Mouse (Mus musculus) testis, adult 2 months (tissue): ENCODE measurements around the gene Hus1.

ENCODE experiments used
- CTCF ChIP-seq: fragments of 200-500 bp; IDR thresholded peaks from 2 replicates; pipeline ENCODE4 v1.5.1; 2012; ENCODE audit warnings: low read depth, mild to moderate bottlenecking, inconsistent platforms, low read length, moderate library complexity; ENCODE audit not compliant: control insufficient read depth, insufficient read depth, insufficient replicate concordance
- POLR2A ChIP-seq: fragments of 200-500 bp; IDR thresholded peaks from 2 replicates; pipeline ENCODE4 v1.6.1; 2012; ENCODE audit warnings: low read depth, mild to moderate bottlenecking, inconsistent platforms, low read length, moderate library complexity; ENCODE audit not compliant: control insufficient read depth

GRCm38 (mm10) chr11:9008761-9009160, 2.2 kb downstream of the Hus1 start:
- TF ChIP-seq CTCF: no peak
- TF ChIP-seq POLR2A: no peak
